Mouse (Mus musculus) neural tube, embryonic 11.5 days (tissue): ENCODE measurements around the gene Gng7. TPM values are rescaled to one million over a fixed set of nuclear protein-coding genes. Genes with fewer than 3 reads are reported as not detected.

Source experiments
- ATAC-seq: fragments of 200-750 bp; cut with Nextera tagmentation; 2 replicates; pipeline ENCODE4 v1.8.0; 2017; ENCODE audit warnings: moderate number of reproducible peaks, mild to moderate bottlenecking, moderate TSS enrichment, moderate library complexity; ENCODE audit not compliant: insufficient read depth, low FRiP score, low TSS enrichment
- DNase-seq: peaks from one replicate; pipeline ENCODE4 v3.0.0-alpha.2; 2015; ENCODE audit warnings: low spot score
- H3K27ac ChIP-seq: fragments of 300-500 bp; sonication (generic); 2 replicates; pipeline ENCODE4 v1.5.1; 2014; ENCODE audit warnings: low read depth, mild to moderate bottlenecking, low read length
- H3K27me3 ChIP-seq: fragments of 300-500 bp; sonication (generic); 2 replicates; pipeline ENCODE4 v1.6.1; 2014; ENCODE audit warnings: mild to moderate bottlenecking, low read length, mixed read lengths; ENCODE audit not compliant: control insufficient read depth, insufficient read depth
- H3K36me3 ChIP-seq: fragments of 300-500 bp; sonication (generic); 2 replicates; pipeline ENCODE4 v1.6.1; 2014; ENCODE audit warnings: mild to moderate bottlenecking, low read length, moderate library complexity, mixed read lengths; ENCODE audit not compliant: control insufficient read depth, insufficient read depth
- H3K4me1 ChIP-seq: fragments of 300-500 bp; sonication (generic); 2 replicates; pipeline ENCODE4 v1.6.1; 2014; ENCODE audit warnings: low read length, mixed read lengths; ENCODE audit not compliant: control insufficient read depth, insufficient read depth
- H3K4me2 ChIP-seq: fragments of 300-500 bp; sonication (generic); 2 replicates; pipeline ENCODE4 v1.6.1; 2014; ENCODE audit warnings: low read depth, mild to moderate bottlenecking, moderate library complexity
- H3K4me3 ChIP-seq: fragments of 300-500 bp; sonication (generic); 2 replicates; pipeline ENCODE4 v1.5.1; 2014; ENCODE audit warnings: low read depth, low read length
- H3K9ac ChIP-seq: fragments of 300-500 bp; sonication (generic); 2 replicates; pipeline ENCODE4 v1.6.1; 2014; ENCODE audit warnings: mild to moderate bottlenecking, low read length
- H3K9me3 ChIP-seq: fragments of 300-500 bp; sonication (generic); 2 replicates; pipeline ENCODE4 v1.6.1; 2016; ENCODE audit warnings: low read length; ENCODE audit not compliant: control insufficient read depth
- WGBS: fragments of 180-500 bp; shearing (Covaris S2); extraction: QIAGEN DNeasy Blood & Tissue Kit; methylation state at CpG from one replicate; pipeline ENCODE4 v1.1.7; 2014; 5-methylcytosine and 5-hydroxymethylcytosine counted together
- polyA plus RNA-seq: library from polyadenylated mRNA; unstranded; fragments of >200 nt; fragmentation: Nextera tagmentation; extraction: Ambion mirVana; gene quantifications from 2 replicates; pipeline ENCODE4 v1.2.1, GENCODE M21; 2014

Gene Gng7
- polyA plus RNA-seq, 1 experiment from 2014 or later = 9.4 TPM

DNA sequence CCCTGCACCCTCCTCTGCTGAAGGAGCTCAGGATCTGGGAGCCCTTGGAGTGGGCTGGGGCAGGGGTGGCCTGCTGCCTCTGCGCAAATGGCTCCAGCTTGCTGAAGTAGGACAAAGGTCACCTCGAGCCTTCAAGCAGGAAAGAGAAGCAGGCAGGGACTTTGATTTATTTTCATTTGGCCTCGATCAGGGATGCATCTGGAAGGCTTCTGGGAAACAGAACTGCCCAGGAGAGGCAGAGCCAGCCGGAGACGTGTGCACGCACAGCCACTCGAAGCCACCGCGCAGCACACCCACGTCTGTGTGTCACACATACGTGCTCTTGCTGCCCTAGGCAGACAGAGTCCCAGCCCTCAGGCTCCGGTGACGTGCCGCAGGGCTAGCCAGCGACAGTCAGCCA, 43.2 kb downstream of the Gng7 start:
- Histone ChIP-seq H3K27ac (no peak overlapping the region), H3K4me1 (no peaks in the 10 kb centered on the region), H3K4me2 (no peak overlapping the region), H3K9ac (no peak overlapping the region), H3K4me3 (no peak overlapping the region), H3K36me3 (no peaks in the 10 kb centered on the region), H3K9me3 (no peaks in the 10 kb centered on the region), H3K27me3 (no peaks in the 10 kb centered on the region)
- DNase-seq = no peak
- ATAC-seq = no peak
- WGBS = 78% methylated on average over 15 of the region's 15 CpGs

- Histone ChIP-seq H3K27me3 (no peaks in the 10 kb centered on the region), H3K4me1 (no peaks in the 10 kb centered on the region), H3K4me2 (no peak overlapping the region), H3K9me3 (no peaks in the 10 kb centered on the region), H3K36me3 (no peaks in the 10 kb centered on the region), H3K9ac (no peak overlapping the region), H3K27ac (no peak overlapping the region), H3K4me3 (no peak overlapping the region)
- DNase-seq (no peak), ATAC-seq (no peak)
- 86% methylated on average over 8 of the region's 8 CpGs for WGBS
Measured at GRCm38 (mm10) chr10:80970159-80970558, 44.6 kb downstream of the Gng7 start.

DNA sequence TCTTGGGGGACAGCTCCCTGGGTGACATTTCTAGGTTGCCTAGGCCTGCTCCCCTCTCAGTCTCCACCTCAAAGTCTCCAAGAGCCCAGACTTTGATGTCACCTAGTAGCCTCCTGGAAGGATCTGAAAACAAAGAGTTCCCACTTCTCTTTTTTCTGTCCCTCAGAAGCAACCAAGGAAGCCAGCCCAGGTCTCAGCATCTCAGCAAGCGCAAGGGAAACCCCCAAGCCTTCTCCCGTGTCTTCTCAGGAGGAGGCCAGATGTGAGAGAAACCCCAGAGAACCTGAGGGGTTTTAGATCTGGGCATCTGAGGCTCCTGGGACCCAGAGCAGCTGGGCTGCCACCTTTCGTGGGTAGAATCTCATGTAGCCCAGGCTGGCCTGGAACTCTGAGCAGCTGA, 45.4 kb downstream of the Gng7 start:
- Histone ChIP-seq H3K9ac (no peak overlapping the region), H3K27me3 (no peaks in the 10 kb centered on the region), H3K36me3 (no peaks in the 10 kb centered on the region), H3K27ac (no peak overlapping the region), H3K4me3 (no peak overlapping the region), H3K9me3 (no peaks in the 10 kb centered on the region), H3K4me2 (no peak overlapping the region), H3K4me1 (no peaks in the 10 kb centered on the region)
- no peak for ATAC-seq
- WGBS = 79% methylated on average over 3 of the region's 3 CpGs
- DNase-seq = no peak

- Histone ChIP-seq H3K4me1 (no peaks in the 10 kb centered on the region), H3K4me2 (no peak overlapping the region), H3K27me3 (no peaks in the 10 kb centered on the region), H3K9me3 (no peaks in the 10 kb centered on the region), H3K4me3 (no peak overlapping the region), H3K27ac (no peak overlapping the region), H3K36me3 (no peaks in the 10 kb centered on the region), H3K9ac (no peak overlapping the region)
- 79% methylated on average over 4 of the region's 4 CpGs for WGBS
- DNase-seq (no peak), ATAC-seq (no peak)
Measured at GRCm38 (mm10) chr10:80968106-80968505, 46.6 kb downstream of the Gng7 start.

DNA sequence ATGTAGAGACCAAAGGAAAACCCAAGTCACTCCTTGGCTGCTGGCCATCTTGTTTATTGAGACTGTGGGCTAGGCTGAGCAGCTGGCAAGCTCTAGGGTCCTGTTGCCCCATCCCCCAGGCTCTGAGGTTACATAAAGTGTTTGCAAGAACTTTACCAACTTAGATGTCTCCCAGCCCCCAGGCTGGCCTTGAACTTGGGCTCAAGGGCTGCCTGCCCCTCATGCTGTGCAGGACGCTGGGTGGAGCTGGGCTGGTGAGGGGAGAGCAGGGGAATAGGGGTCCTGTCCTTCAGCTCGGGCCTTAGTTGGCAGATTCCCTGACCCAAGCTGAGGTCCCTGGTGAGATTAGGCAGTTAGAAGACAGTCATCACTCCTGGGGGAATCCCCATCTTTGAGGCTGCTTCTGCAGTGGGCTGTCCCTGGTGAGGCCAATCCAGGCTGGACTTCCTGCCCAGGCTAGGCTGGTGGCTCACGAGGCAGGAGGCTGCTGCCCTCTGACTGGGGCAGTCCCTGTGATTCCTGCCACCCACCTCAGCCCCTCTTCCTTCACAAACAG, 47.6 kb downstream of the Gng7 start:
- H3K9ac ChIP-seq = no peak overlapping the region
- no peaks in the 10 kb centered on the region for H3K36me3 ChIP-seq
- no peaks in the 10 kb centered on the region for H3K27me3 ChIP-seq
- H3K4me3 ChIP-seq = no peak overlapping the region
- H3K27ac ChIP-seq = no peak overlapping the region
- whole genome bisulfite sequencing = 62% methylated on average over 3 of the region's 3 CpGs
- no peak for DNase-seq
- H3K4me2 ChIP-seq = no peak overlapping the region
- no peaks in the 10 kb centered on the region for H3K9me3 ChIP-seq
- no peaks in the 10 kb centered on the region for H3K4me1 ChIP-seq
- ATAC-seq = no peak

DNA sequence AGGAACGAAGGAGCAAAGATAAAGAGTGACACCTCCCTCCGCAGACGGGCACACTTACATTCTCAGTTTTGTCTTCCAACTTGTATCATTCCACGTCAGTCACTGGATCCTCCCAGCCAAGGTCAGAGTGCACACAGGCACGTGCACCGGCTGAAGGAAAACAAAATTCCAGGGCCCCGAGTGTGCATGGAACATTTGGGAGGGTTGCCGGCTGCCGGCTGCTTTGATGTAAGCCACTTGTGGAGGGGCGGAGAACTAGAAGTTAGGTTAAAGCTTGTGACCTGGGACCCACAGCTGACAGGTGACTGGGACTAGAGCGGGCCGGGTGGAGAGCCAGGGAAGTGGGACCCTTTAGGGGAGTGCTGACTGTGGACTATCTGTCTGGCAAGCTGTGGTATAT, 48.4 kb downstream of the Gng7 start:
- H3K4me1 ChIP-seq = no peaks in the 10 kb centered on the region; the same call in 1 of the 2 replicates
- no peak for ATAC-seq
- no peak for DNase-seq
- H3K36me3 ChIP-seq = no peaks in the 10 kb centered on the region
- no peaks in the 10 kb centered on the region for H3K9me3 ChIP-seq
- no peaks in the 10 kb centered on the region for H3K27me3 ChIP-seq
- H3K4me3 ChIP-seq = no peak overlapping the region
- 51% methylated on average over 12 of the region's 12 CpGs for WGBS
- no peak overlapping the region for H3K9ac ChIP-seq
- H3K4me2 ChIP-seq = no peak overlapping the region
- no peak overlapping the region for H3K27ac ChIP-seq

- H3K9ac ChIP-seq = no peak overlapping the region
- DNase-seq = no peak
- H3K4me1 ChIP-seq = peaks cover 3% of the 10 kb centered on the region; the same call in 1 of the 2 replicates
- H3K4me3 ChIP-seq = no peak overlapping the region
- H3K36me3 ChIP-seq = no peaks in the 10 kb centered on the region
- H3K9me3 ChIP-seq = no peaks in the 10 kb centered on the region
- no peaks in the 10 kb centered on the region for H3K27me3 ChIP-seq
- ATAC-seq = no peak
- no peak overlapping the region for H3K4me2 ChIP-seq
- 57% methylated on average over 12 of the region's 12 CpGs for WGBS
- no peak overlapping the region for H3K27ac ChIP-seq
Measured at GRCm38 (mm10) chr10:80963031-80963975, 51.4 kb downstream of the Gng7 start.

- no peak for ATAC-seq
- 76% methylated on average over 5 of the region's 5 CpGs for WGBS
- H3K27ac ChIP-seq = no peak overlapping the region
Measured at GRCm38 (mm10) chr10:80962585-80962984, 52.2 kb downstream of the Gng7 start.

DNA sequence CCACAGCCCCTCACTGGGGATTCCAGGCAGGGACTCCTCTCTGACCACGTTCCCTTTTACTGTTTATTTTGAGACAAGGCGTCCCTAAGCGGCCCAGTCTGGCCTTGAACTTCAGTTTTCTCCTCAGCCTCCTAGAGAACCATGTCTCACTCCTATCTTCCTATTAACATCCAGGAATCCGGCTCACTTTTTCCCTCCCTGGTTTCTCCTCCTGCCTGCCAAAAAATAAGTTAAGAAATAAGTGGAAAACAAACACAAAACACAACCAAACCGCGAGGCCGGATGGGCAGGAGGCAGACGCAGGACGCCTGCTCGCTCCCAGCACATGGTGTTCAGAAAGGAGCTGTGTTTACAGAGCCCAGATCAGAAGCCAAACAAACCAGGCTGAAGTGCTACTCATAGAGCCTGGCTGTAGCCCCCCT, 52.7 kb downstream of the Gng7 start:
- DNase-seq = no peak
- H3K9ac ChIP-seq = no peak overlapping the region
- no peak overlapping the region for H3K27ac ChIP-seq
- WGBS = 54% methylated on average over 10 of the region's 10 CpGs
- H3K27me3 ChIP-seq = no peaks in the 10 kb centered on the region
- H3K4me3 ChIP-seq = no peak overlapping the region
- H3K4me2 ChIP-seq = no peak overlapping the region
- ATAC-seq = no peak
- peaks cover 3% of the 10 kb centered on the region; the same call in 1 of the 2 replicates for H3K4me1 ChIP-seq
- H3K9me3 ChIP-seq = no peaks in the 10 kb centered on the region
- no peaks in the 10 kb centered on the region for H3K36me3 ChIP-seq

More at GRCm38 (mm10) chr10:80962585-80962984, 52.2 kb downstream of the Gng7 start:
- Histone ChIP-seq H3K9me3 (no peaks in the 10 kb centered on the region), H3K36me3 (no peaks in the 10 kb centered on the region), H3K4me1 (peaks cover 3% of the 10 kb centered on the region; the same call in 1 of the 2 replicates), H3K27me3 (no peaks in the 10 kb centered on the region), H3K4me2 (no peak overlapping the region), H3K4me3 (no peak overlapping the region), H3K9ac (no peak overlapping the region)
- DNase-seq = no peak
